In genomic region chrX:7416178-7416871, GRCm38 (mm10) we compare ENCODE assay signal across 7 mouse cellular contexts. TPM values are rescaled to one million over a fixed set of nuclear protein-coding genes. Genes with fewer than 3 reads are reported as not detected.
DNase-seq lines count a peak whose midpoint lies in the region; ATAC-seq and TF ChIP-seq lines count a peak whose summit lies in the region.

No protein-coding gene starts in this region.

- WGBS in forebrain, embryonic 14.5 days, result 37% methylated on average over 12 of the region's 12 CpGs
- WGBS in heart, embryonic 16.5 days, result 26% methylated on average over 12 of the region's 12 CpGs
- 23% methylated on average over 12 of the region's 12 CpGs for WGBS in midbrain, embryonic 14.5 days

- no peaks in the 10 kb centered on the region for H3K4me1 ChIP-seq in forebrain, embryonic 14.5 days (ENCODE audit: control insufficient read depth, insufficient read depth, low read length)
- peaks cover 10% of the 10 kb centered on the region for H3K4me1 ChIP-seq in heart, embryonic 16.5 days (ENCODE audit: control insufficient read depth, insufficient read depth, low read length)
- peaks cover 4% of the 10 kb centered on the region; the same call in 1 of the 2 replicates for H3K4me1 ChIP-seq in midbrain, embryonic 14.5 days (ENCODE audit: control insufficient read depth, insufficient read depth, low read length)

- peak overlapping the region; percentile 26; the same call in 1 of the 2 replicates for H3K4me2 ChIP-seq in forebrain, embryonic 14.5 days (ENCODE audit: low read length)
- peak overlapping the region; percentile 21 for H3K4me2 ChIP-seq in heart, embryonic 16.5 days (ENCODE audit: low read depth, low read length)
- peak overlapping the region; percentile 35 for H3K4me2 ChIP-seq in midbrain, embryonic 14.5 days (ENCODE audit: low read length)

- TF ChIP-seq POLR2A in brain, embryonic 14.5 days (IDR thresholded peaks at IDR 0.05; ENCODE audit: borderline replicate concordance, extremely low read depth, insufficient read depth, insufficient read length, poor library complexity, severe bottlenecking), result no peak

- no peaks in the 10 kb centered on the region for H3K36me3 ChIP-seq in forebrain, embryonic 14.5 days (ENCODE audit: control insufficient read depth, insufficient read depth, low read length)
- no peaks in the 10 kb centered on the region for H3K36me3 ChIP-seq in heart, embryonic 16.5 days (ENCODE audit: control insufficient read depth, insufficient read depth)
- no peaks in the 10 kb centered on the region for H3K36me3 ChIP-seq in midbrain, embryonic 14.5 days (ENCODE audit: control insufficient read depth, insufficient read depth, low read length)

- no peak overlapping the region for H3K9ac ChIP-seq in forebrain, embryonic 14.5 days (ENCODE audit: low read length)
- H3K9ac ChIP-seq in heart, embryonic 16.5 days (ENCODE audit: low read length), result no peak overlapping the region
- 0 out of 2 replicates have a peak overlapping the region, but pooled peaks have one; percentile 6 for H3K9ac ChIP-seq in midbrain, embryonic 14.5 days (replicated peaks; ENCODE audit: low read length)

- H3K9me3 ChIP-seq in forebrain, embryonic 14.5 days (replicated peaks; ENCODE audit: control insufficient read depth, low read length), result no peaks in the 10 kb centered on the region
- no peaks in the 10 kb centered on the region for H3K9me3 ChIP-seq in heart, embryonic 16.5 days (replicated peaks; ENCODE audit: control insufficient read depth, low read length)
- no peaks in the 10 kb centered on the region for H3K9me3 ChIP-seq in midbrain, embryonic 14.5 days (ENCODE audit: control insufficient read depth, low read length)

- peak overlapping the region; percentile 67 for H3K27ac ChIP-seq in forebrain, embryonic 14.5 days (ENCODE audit: low read depth, low read length)
- H3K27ac ChIP-seq in heart, embryonic 16.5 days (ENCODE audit: low read length), result no peak overlapping the region
- H3K27ac ChIP-seq in midbrain, embryonic 14.5 days (replicated peaks; ENCODE audit: low read depth, low read length), result peak overlapping the region; percentile 74

- peak; percentile 95 for DNase-seq in brain, embryonic 14.5 days (ENCODE audit: low read depth)
- DNase-seq in forebrain, embryonic 14.5 days (ENCODE audit: low spot score), result peak; percentile 90
- peak; percentile 59 to 75 for DNase-seq in left cerebral cortex, adult 18-20 months (ENCODE audit: low spot score in 2 of 2)
- DNase-seq in midbrain, embryonic 14.5 days, result peak; percentile 84
- DNase-seq in adipocyte (ENCODE audit: low spot score), result no peak

- no peak for TF ChIP-seq CTCF in brain, embryonic 14.5 days (IDR thresholded peaks at IDR 0.05; ENCODE audit: borderline replicate concordance, extremely low read depth, insufficient read depth, insufficient read length)

- ATAC-seq in forebrain, embryonic 14.5 days, result peak; percentile 92
- peak; percentile 41; the same call in 1 of the 2 replicates for ATAC-seq in heart, embryonic 16.5 days (replicated peaks; ENCODE audit: extremely low read depth, insufficient read depth, low FRiP score)
- peak; percentile 79; the same call in 1 of the 2 replicates for ATAC-seq in midbrain, embryonic 14.5 days (ENCODE audit: low FRiP score, low TSS enrichment)
- no peak for ATAC-seq in erythroblast, adult 5-6 weeks (replicated peaks; ENCODE audit: low FRiP score, poor library complexity, severe bottlenecking)

- no peak overlapping the region for H3K4me3 ChIP-seq in forebrain, embryonic 14.5 days (ENCODE audit: low read depth, low read length)
- H3K4me3 ChIP-seq in heart, embryonic 16.5 days (ENCODE audit: low read length), result no peak overlapping the region
- no peak overlapping the region for H3K4me3 ChIP-seq in midbrain, embryonic 14.5 days (replicated peaks; ENCODE audit: low read depth, low read length)

- H3K27me3 ChIP-seq in forebrain, embryonic 14.5 days (replicated peaks; ENCODE audit: control insufficient read depth, insufficient read depth, low read length), result no peaks in the 10 kb centered on the region
- no peaks in the 10 kb centered on the region for H3K27me3 ChIP-seq in heart, embryonic 16.5 days (ENCODE audit: control insufficient read depth, insufficient read depth, low read length)
- no peaks in the 10 kb centered on the region for H3K27me3 ChIP-seq in midbrain, embryonic 14.5 days (ENCODE audit: control insufficient read depth, insufficient read depth, low read length)

RNA-seq across cellular contexts. Expression of gene Usp27x, which starts 40.7 kb away (rescaled TPM):
- 6.0 and 9.4 TPM in 2 replicates for polyA plus RNA-seq in brain, embryonic 14.5 days (2012; rRNA removed)
- 0.75 TPM in 2 replicates for polyA plus RNA-seq in forebrain, embryonic 14.5 days (2014; fragmentation: Nextera tagmentation; extraction: Ambion mirVana)
- 0.26 and 0.28 TPM in 2 replicates for polyA plus RNA-seq in heart, embryonic 16.5 days (2015; fragmentation: Nextera tagmentation; extraction: Ambion mirVana)
- total RNA-seq in left cerebral cortex, adult 18-20 months (2021), result 10 to 100 TPM; 16.5 to 18.8 TPM
- 0.86 and 1.3 TPM in 2 replicates for polyA plus RNA-seq in midbrain, embryonic 14.5 days (2014; fragmentation: Nextera tagmentation; extraction: Ambion mirVana)
- total RNA-seq in erythroblast, adult 5-6 weeks (2015; ENCODE audit: low replicate concordance), result 0.38 TPM in 1 of 2 replicates, not detected in the other
- total RNA-seq in erythroblast, adult 5-6 weeks (2017; ENCODE audit: low replicate concordance), result not detected in 2 replicates
